Mouse (Mus musculus) forebrain, embryonic 14.5 days (tissue): ENCODE data around the gene Rdh16f1. TPM values are rescaled to one million over a fixed set of nuclear protein-coding genes. Genes with fewer than 3 reads are reported as not detected.
"Not testable (repeated sequence)": the region's sequence is repeated elsewhere in the genome, so short reads cannot be mapped to it uniquely, and the experiment has no call there.

Experiments used
- ATAC-seq: fragments of 200-750 bp; cut with Nextera tagmentation; 2 replicates; pipeline ENCODE4 v1.8.0; 2017; ENCODE audit warnings: mild to moderate bottlenecking, moderate library complexity
- DNase-seq: peaks from one replicate; pipeline ENCODE4 v3.0.0-alpha.2; 2015; ENCODE audit warnings: low spot score
- H3K27ac ChIP-seq: fragments of 300-500 bp; sonication (generic); 2 replicates; pipeline ENCODE4 v1.5.1; 2014; ENCODE audit warnings: low read depth, mild to moderate bottlenecking, control low read depth, low read length, moderate library complexity
- H3K27me3 ChIP-seq: fragments of 300-500 bp; sonication (generic); replicated peaks from 2 replicates; pipeline ENCODE4 v1.6.1; 2014; ENCODE audit warnings: low read length, control low read depth, mixed read lengths; ENCODE audit not compliant: control insufficient read depth, insufficient read depth
- H3K36me3 ChIP-seq: fragments of 300-500 bp; sonication (generic); 2 replicates; pipeline ENCODE4 v1.6.1; 2014; ENCODE audit warnings: low read length, control low read depth; ENCODE audit not compliant: control insufficient read depth, insufficient read depth
- H3K4me1 ChIP-seq: fragments of 300-500 bp; sonication (generic); 2 replicates; pipeline ENCODE4 v1.6.1; 2014; ENCODE audit warnings: antibody characterized with exemption, low read length, control low read depth; ENCODE audit not compliant: control insufficient read depth, insufficient read depth
- H3K4me2 ChIP-seq: fragments of 300-500 bp; sonication (generic); 2 replicates; pipeline ENCODE4 v1.6.1; 2014; ENCODE audit warnings: mild to moderate bottlenecking, control low read depth, low read length
- H3K4me3 ChIP-seq: fragments of 300-500 bp; sonication (generic); 2 replicates; pipeline ENCODE4 v1.5.1; 2014; ENCODE audit warnings: low read depth, low read length, control low read depth
- H3K9ac ChIP-seq: fragments of 300-500 bp; sonication (generic); 2 replicates; pipeline ENCODE4 v1.6.1; 2014; ENCODE audit warnings: mild to moderate bottlenecking, low read length, control low read depth, moderate library complexity
- H3K9me3 ChIP-seq: fragments of 300-500 bp; sonication (generic); replicated peaks from 2 replicates; pipeline ENCODE4 v1.6.1; 2016; ENCODE audit warnings: low read length, control low read depth, mixed read lengths; ENCODE audit not compliant: control insufficient read depth
- WGBS: fragments of 180-500 bp; shearing (Covaris S2); extraction: QIAGEN DNeasy Blood & Tissue Kit; methylation state at CpG from one replicate; pipeline ENCODE4 v1.1.7; 2014; 5-methylcytosine and 5-hydroxymethylcytosine counted together
- polyA plus RNA-seq: library from polyadenylated mRNA; unstranded; fragments of >200 nt; fragmentation: Nextera tagmentation; extraction: Ambion mirVana; gene quantifications from 2 replicates; pipeline ENCODE4 v1.2.1, GENCODE M21; 2014

The Rdh16f1 gene
- polyA plus RNA-seq, 1 experiment from 2014 or later: not detected

GRCm38 (mm10) chr10:127801612-127802011, 42.0 kb downstream of the Rdh16f1 start:
- WGBS: 90% methylated on average over 2 of the region's 2 CpGs

GRCm38 (mm10) chr10:127802236-127802635, 42.6 kb downstream of the Rdh16f1 start:
- Histone ChIP-seq H3K27ac (no peak overlapping the region), H3K9ac (no peak overlapping the region), H3K4me3 (no peak overlapping the region), H3K4me1 (no peaks in the 10 kb centered on the region), H3K27me3 (no peaks in the 10 kb centered on the region), H3K9me3 (no peaks in the 10 kb centered on the region), H3K36me3 (no peaks in the 10 kb centered on the region), H3K4me2 (no peak overlapping the region)
- DNase-seq: no peak
- 85% methylated on average over 5 of the region's 5 CpGs for WGBS
- ATAC-seq: no peak

More at GRCm38 (mm10) chr10:127801612-127802011, 42.0 kb downstream of the Rdh16f1 start:
- Histone ChIP-seq H3K36me3 (no peaks in the 10 kb centered on the region), H3K27me3 (no peaks in the 10 kb centered on the region), H3K4me2 (no peak overlapping the region), H3K4me1 (no peaks in the 10 kb centered on the region), H3K27ac (no peak overlapping the region), H3K9me3 (no peaks in the 10 kb centered on the region), H3K4me3 (no peak overlapping the region), H3K9ac (no peak overlapping the region)
- ATAC-seq: no peak
- DNase-seq: no peak

GRCm38 (mm10) chr10:127804416-127804815, 44.8 kb downstream of the Rdh16f1 start:
- Histone ChIP-seq H3K9me3 (no peaks in the 10 kb centered on the region), H3K27me3 (no peaks in the 10 kb centered on the region), H3K9ac (no peak overlapping the region), H3K4me3 (no peak overlapping the region), H3K27ac (no peak overlapping the region), H3K36me3 (no peaks in the 10 kb centered on the region), H3K4me2 (no peak overlapping the region), H3K4me1 (no peaks in the 10 kb centered on the region)
- DNase-seq (no peak), ATAC-seq (no peak)
- 66% methylated on average over 7 of the region's 7 CpGs for whole genome bisulfite sequencing

- H3K36me3 ChIP-seq: no peaks in the 10 kb centered on the region
- no peaks in the 10 kb centered on the region for H3K27me3 ChIP-seq
- no peak overlapping the region for H3K4me2 ChIP-seq
- H3K9ac ChIP-seq: no peak overlapping the region
- no peaks in the 10 kb centered on the region for H3K4me1 ChIP-seq
- no peak overlapping the region for H3K27ac ChIP-seq
- ATAC-seq: no peak
- 0 out of 2 replicates have a peak, but pooled peaks cover 2% of the 10 kb centered on the region for H3K9me3 ChIP-seq
- no peak overlapping the region for H3K4me3 ChIP-seq
- no peak for DNase-seq
These were observed 56.3 kb downstream of the Rdh16f1 start for GRCm38 (mm10) chr10:127815888-127816287.

GRCm38 (mm10) chr10:127817268-127817910, 57.8 kb downstream of the Rdh16f1 start:
- not testable (repeated sequence) for DNase-seq, H3K4me1 ChIP-seq, H3K4me3 ChIP-seq, H3K9ac ChIP-seq, H3K36me3 ChIP-seq, ATAC-seq, H3K4me2 ChIP-seq, H3K27ac ChIP-seq, H3K27me3 ChIP-seq, H3K9me3 ChIP-seq
- WGBS: 76% methylated on average over 4 of the region's 4 CpGs

- WGBS: 93% methylated on average over 2 of the region's 2 CpGs
- H3K27me3 ChIP-seq, DNase-seq, H3K27ac ChIP-seq, H3K36me3 ChIP-seq, H3K9ac ChIP-seq, ATAC-seq, H3K4me2 ChIP-seq, H3K4me3 ChIP-seq, H3K9me3 ChIP-seq, H3K4me1 ChIP-seq: not testable (repeated sequence)
These were observed 62.2 kb downstream of the Rdh16f1 start for GRCm38 (mm10) chr10:127821806-127822205.

- Histone ChIP-seq H3K9ac (no peak overlapping the region), H3K9me3 (0 out of 2 replicates have a peak, but pooled peaks cover 3% of the 10 kb centered on the region), H3K4me2 (no peak overlapping the region), H3K4me3 (no peak overlapping the region), H3K27ac (no peak overlapping the region), H3K36me3 (no peaks in the 10 kb centered on the region), H3K4me1 (no peaks in the 10 kb centered on the region), H3K27me3 (no peaks in the 10 kb centered on the region)
- WGBS: 78% methylated on average over 6 of the region's 6 CpGs
- no peak for ATAC-seq
- peak; percentile 3 for DNase-seq
These were observed 65.8 kb downstream of the Rdh16f1 start for GRCm38 (mm10) chr10:127825386-127825785.

GRCm38 (mm10) chr10:127829121-127829520, 69.5 kb downstream of the Rdh16f1 start:
- WGBS: 48% methylated on average over 3 of the region's 3 CpGs
- peak; percentile 43 for DNase-seq

GRCm38 (mm10) chr10:127834186-127834585, 74.6 kb downstream of the Rdh16f1 start:
- H3K27ac ChIP-seq, H3K36me3 ChIP-seq, H3K4me3 ChIP-seq, DNase-seq, H3K4me1 ChIP-seq, H3K4me2 ChIP-seq, H3K9ac ChIP-seq, H3K9me3 ChIP-seq, ATAC-seq, H3K27me3 ChIP-seq: not testable (repeated sequence)
- 96% methylated on average over 1 of the region's 1 CpGs for WGBS

More at GRCm38 (mm10) chr10:127829121-127829520, 69.5 kb downstream of the Rdh16f1 start:
- Histone ChIP-seq H3K36me3 (no peaks in the 10 kb centered on the region), H3K9ac (no peak overlapping the region), H3K27me3 (no peaks in the 10 kb centered on the region), H3K9me3 (no peaks in the 10 kb centered on the region), H3K4me3 (no peak overlapping the region), H3K4me1 (no peaks in the 10 kb centered on the region), H3K4me2 (no peak overlapping the region), H3K27ac (no peak overlapping the region)
- ATAC-seq: no peak
